Mouse (Mus musculus) MEL (cell line): Measurements from ENCODE around the gene Nek2. TPM values are rescaled to one million over a fixed set of nuclear protein-coding genes. Genes with fewer than 3 reads are reported as not detected.

ENCODE experiments used
- DNase-seq: peaks from one replicate; pipeline ENCODE4 v3.0.0; 2011; ENCODE audit warnings: low read depth, low spot score
- H3K27ac ChIP-seq: 2 replicates; pipeline ENCODE4 v1.5.1; 2012; ENCODE audit warnings: low read depth, mild to moderate bottlenecking, control low read depth, low read length, moderate library complexity; ENCODE audit not compliant: control insufficient read depth
- H3K27me3 ChIP-seq, 2 experiments: fragments of 150-350 bp in 1 of 2; sonication (generic) in 1 of 2; 2 replicates each; pipeline ENCODE4 v1.6.1; 2012; ENCODE audit warnings: low read length in 2 of 2, mild to moderate bottlenecking in 2 of 2, improper control_type of control experiment in 1 of 2, moderate library complexity in 1 of 2; ENCODE audit not compliant: insufficient read depth in 2 of 2, control insufficient read depth in 1 of 2
- H3K36me3 ChIP-seq, 2 experiments: 2 replicates each; pipeline ENCODE4 v1.6.1; 2012 to 2014; ENCODE audit warnings: low read length in 2 of 2, improper control_type of control experiment in 1 of 2, inconsistent platforms in 1 of 2, mild to moderate bottlenecking in 1 of 2; ENCODE audit not compliant: insufficient read depth in 2 of 2, control insufficient read depth in 1 of 2
- H3K4me1 ChIP-seq, 2 experiments: fragments of 150-350 bp in 1 of 2; sonication (generic) in 1 of 2; 2 replicates each; pipeline ENCODE4 v1.6.1; 2012; ENCODE audit warnings: low read length in 2 of 2, improper control_type of control experiment in 1 of 2, mild to moderate bottlenecking in 1 of 2; ENCODE audit not compliant: insufficient read depth in 2 of 2, control insufficient read depth in 1 of 2
- H3K4me3 ChIP-seq, 2 experiments: fragments of 150-350 bp in 1 of 2; sonication (generic) in 1 of 2; 2 replicates each; pipeline ENCODE4 v1.5.1; 2012; ENCODE audit warnings: low read depth in 2 of 2, low read length in 2 of 2, mild to moderate bottlenecking in 2 of 2, moderate library complexity in 2 of 2, control low read depth in 1 of 2, improper control_type of control experiment in 1 of 2; ENCODE audit not compliant: control insufficient read depth in 1 of 2, insufficient read depth in 1 of 2
- H3K79me2 ChIP-seq: 2 replicates; pipeline ENCODE4 v1.6.1; 2012; ENCODE audit warnings: mild to moderate bottlenecking, low read length, moderate library complexity; ENCODE audit not compliant: control insufficient read depth, poor library complexity, insufficient read depth
- H3K9ac ChIP-seq: 2 replicates; pipeline ENCODE4 v1.6.1; 2012; ENCODE audit warnings: low read depth, mild to moderate bottlenecking, control low read depth, low read length, moderate library complexity; ENCODE audit not compliant: control insufficient read depth, poor library complexity, severe bottlenecking
- H3K9me3 ChIP-seq: fragments of 150-350 bp; sonication (generic); replicated peaks from 2 replicates; pipeline ENCODE4 v1.6.1; 2012; ENCODE audit warnings: mild to moderate bottlenecking, low read length, improper control_type of control experiment, moderate library complexity; ENCODE audit not compliant: insufficient read depth
- BHLHE40 ChIP-seq: IDR thresholded peaks from 2 replicates; pipeline ENCODE4 v1.6.1; 2012; ENCODE audit warnings: low read depth, mild to moderate bottlenecking, inconsistent platforms, low read length, improper control_type of control experiment, borderline replicate concordance
- CTCF ChIP-seq, 3 experiments: IDR thresholded peaks in 2 of 3; conservative IDR thresholded peaks in 1 of 3; 2 replicates each; pipeline ENCODE4 v1.5.1; 2011 to 2012; ENCODE audit warnings: low read length in 3 of 3, low read depth in 2 of 3, mild to moderate bottlenecking in 2 of 3, improper control_type of control experiment in 1 of 3, inconsistent platforms in 1 of 3, mixed read lengths in 1 of 3, moderate library complexity in 1 of 3; ENCODE audit not compliant: control insufficient read depth in 1 of 3, insufficient read depth in 1 of 3, poor library complexity in 1 of 3, severe bottlenecking in 1 of 3
- EP300 ChIP-seq, 2 experiments: IDR thresholded peaks; 2 replicates each; pipeline ENCODE4 v1.6.1; 2011; ENCODE audit warnings: improper control_type of control experiment in 2 of 2, low read length in 2 of 2, low read depth in 1 of 2, mild to moderate bottlenecking in 1 of 2
- GATA1 ChIP-seq: IDR thresholded peaks from 2 replicates; pipeline ENCODE4 v1.6.1; 2011; ENCODE audit warnings: low read depth, low read length, improper control_type of control experiment
- MAZ ChIP-seq: IDR thresholded peaks from 2 replicates; pipeline ENCODE4 v1.6.1; 2012; ENCODE audit warnings: low read depth, mild to moderate bottlenecking, inconsistent platforms, low read length, improper control_type of control experiment
- SMC3 ChIP-seq: IDR thresholded peaks from 2 replicates; pipeline ENCODE4 v1.6.1; 2011; ENCODE audit warnings: low read depth, low read length, improper control_type of control experiment
- TCF12 ChIP-seq: IDR thresholded peaks from 2 replicates; pipeline ENCODE4 v1.6.1; 2014; ENCODE audit warnings: low read depth, mild to moderate bottlenecking, inconsistent platforms, low read length, improper control_type of control experiment, moderate library complexity
- polyA plus RNA-seq, 2 experiments: library from polyadenylated mRNA; stranded (reverse) in 1 of 2; unstranded in 1 of 2; fragments of >175 nt in 1 of 2; fragments of >200 nt in 1 of 2; gene quantifications; 2 replicates each; pipeline versions ENCODE4 v1.2.1 to v1.2.4; 2012; ENCODE audit warnings: low replicate concordance in 2 of 2, low read depth in 1 of 2; ENCODE audit not compliant: insufficient read length in 2 of 2, insufficient read depth in 1 of 2, missing spikeins in 1 of 2
- total RNA-seq: library from RNA; depleted of rRNA; stranded (reverse); fragments of 300-350 nt; gene quantifications from 2 replicates; pipeline ENCODE4 v1.2.3, GENCODE M21; 2012; rRNA removed

Nek2 gene
- total and polyA plus RNA-seq, 3 experiments, result 34.9 to 56.5 TPM; not detected in 1

DNA sequence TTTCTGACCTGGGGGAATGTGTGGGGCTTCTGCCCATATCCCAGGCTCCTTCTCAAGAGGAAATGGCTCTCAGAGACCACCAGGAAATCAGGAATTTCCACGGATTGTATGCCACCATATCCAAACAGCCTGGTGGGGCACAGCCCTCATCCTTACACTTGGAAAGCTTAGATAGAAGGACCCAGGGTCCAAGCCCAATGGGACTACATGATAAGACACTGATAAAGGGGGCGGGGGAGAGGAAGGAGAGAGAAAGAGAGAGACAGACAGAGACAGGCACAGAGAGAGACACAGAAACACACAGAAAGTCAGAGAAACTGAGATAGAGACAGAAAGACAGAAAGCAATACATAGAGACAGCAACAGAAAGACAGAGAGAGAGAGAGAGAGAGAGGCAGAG is 60.4 kb downstream of the Nek2 start:
- no peak overlapping the region; the same call in 1 of the 2 replicates for H3K27ac ChIP-seq
- peaks cover 20 to 41% of the 10 kb centered on the region in 2 experiments for H3K4me1 ChIP-seq
- H3K4me3 ChIP-seq, result no peak overlapping the region
- H3K79me2 ChIP-seq, result no peaks in the 10 kb centered on the region
- no peaks in the 10 kb centered on the region for H3K27me3 ChIP-seq
- H3K9me3 ChIP-seq, result no peaks in the 10 kb centered on the region
- H3K9ac ChIP-seq, result no peak overlapping the region
- TF ChIP-seq BHLHE40 (no peak), EP300 (IDR thresholded peaks at IDR 0.05; ENCODE audit: low read depth in 1 of 2, low read length in 2 of 2) (peak; percentile 2 to 53; a peak in 2 of 4 replicates), TCF12 (peak; percentile 42), GATA1 (peak; percentile 58), SMC3 (no peak), CTCF (IDR thresholded peaks at IDR 0.05 in 2 of 3, conservative IDR thresholded peaks at IDR 0.05 in 1 of 3; ENCODE audit: control insufficient read depth in 1 of 3, insufficient read depth in 1 of 3, low read depth in 2 of 3, low read length in 3 of 3, poor library complexity in 1 of 3, severe bottlenecking in 1 of 3) (no peak), MAZ (peak; percentile 76; the same call in 1 of the 2 replicates)
- peaks cover 0 to 37% of the 10 kb centered on the region in 2 experiments; a peak in 2 of 4 replicates for H3K36me3 ChIP-seq
- no peak for DNase-seq

Other genes starting within 250 kb of the Nek2 start
- gene Dtl, start 245.9 kb upstream of the Nek2 start, total RNA-seq, result 37.2 and 42.3 TPM in 2 replicates
- 10 to 100 TPM; 53.5 to 64.6 TPM for gene Dtl, start 245.9 kb upstream of the Nek2 start, polyA plus RNA-seq
- 44.2 and 47.2 TPM in 2 replicates for gene Ints7, start 245.8 kb upstream of the Nek2 start, total RNA-seq
- gene Ints7, start 245.8 kb upstream of the Nek2 start, polyA plus RNA-seq, result 10 to 100 TPM; 83.5 to 84.5 TPM
- not detected in 2 replicates for gene Lpgat1, start 103.6 kb upstream of the Nek2 start, total RNA-seq
- gene Lpgat1, start 103.6 kb upstream of the Nek2 start, polyA plus RNA-seq, result not detected
- gene Slc30a1, start 85.3 kb downstream of the Nek2 start, total RNA-seq, result 10.2 and 10.7 TPM in 2 replicates
- gene Slc30a1, start 85.3 kb downstream of the Nek2 start, polyA plus RNA-seq, result 10 to 100 TPM in 1 of 2 experiments, not detected in 1; 10.4 TPM
- gene Rd3, start 155.9 kb downstream of the Nek2 start, total RNA-seq, result not detected in 2 replicates
- gene Rd3, start 155.9 kb downstream of the Nek2 start, polyA plus RNA-seq, result not detected